Mouse (Mus musculus): Measurements from ENCODE around the gene Prph. TPM values are rescaled to one million over a fixed set of nuclear protein-coding genes. Genes with fewer than 3 reads are reported as not detected.
A peak's percentile ranks its signal among the peaks of the same experiment; 100 is the strongest.

The Prph gene
- polyA plus RNA-seq, 1 experiment from 2014 or later, result 0.76 TPM

- POLR2A ChIA-PET, result interaction anchor here (0.5 to 6.5 kb wide), 6 partner anchors 9 to 201 kb away, joined by 3 to 46 read pairs (median 3); partner anchors contain the start of genes Gm49450 and Tuba1a
- in situ Hi-C loops (cut with MboI; ENCODE audit: low pct_unique_long_range_greater_than_20kb), result no loop called here
- no peaks in the 10 kb centered on the region for H3K27me3 ChIP-seq
- CTCF ChIA-PET, result interaction anchor here (0.8 to 4.1 kb wide), 6 partner anchors 9 to 68 kb away, joined by 3 to 27 read pairs (median 3); no protein-coding TSS in a partner anchor
- no peak for DNase-seq (ENCODE audit: low read depth, low spot score)
- no peak for TF ChIP-seq CTCF (IDR thresholded peaks at IDR 0.05)
- no peak for ATAC-seq
These were observed 22.8 kb upstream of the Prph start for GRCm38 (mm10) chr15:99032041-99032725.

- ATAC-seq, result no peak
- ChIA-PET POLR2A (interaction anchor here (0.5 to 6.5 kb wide), 5 partner anchors 9 to 202 kb away, joined by 3 to 46 read pairs (median 3); partner anchors contain the start of genes Gm49450 and Tuba1a), CTCF (interaction anchor here (0.8 to 4.1 kb wide), 6 partner anchors 8 to 67 kb away, joined by 3 to 27 read pairs (median 3); no protein-coding TSS in a partner anchor)
- no peak for TF ChIP-seq CTCF (IDR thresholded peaks at IDR 0.05)
- no peaks in the 10 kb centered on the region for H3K27me3 ChIP-seq
- in situ Hi-C loops (cut with MboI; ENCODE audit: low pct_unique_long_range_greater_than_20kb), result no loop called here
- DNase-seq (ENCODE audit: low read depth, low spot score), result no peak
These were observed 22.2 kb upstream of the Prph start for GRCm38 (mm10) chr15:99032726-99033250.

GRCm38 (mm10) chr15:99033498-99034270, 21.3 kb upstream of the Prph start:
- DNase-seq (ENCODE audit: low read depth, low spot score), result peak; percentile 83
- in situ Hi-C loops (cut with MboI; ENCODE audit: low pct_unique_long_range_greater_than_20kb), result no loop called here
- ChIA-PET POLR2A (interaction anchor here (0.7 to 6.5 kb wide), 2 partner anchors 8 to 64 kb away, joined by 3 to 46 read pairs; no protein-coding TSS in a partner anchor), CTCF (interaction anchor here (1.9 kb wide), 1 partner anchor 8 kb away, joined by 8 read pairs; no protein-coding TSS in a partner anchor)
- no peaks in the 10 kb centered on the region for H3K27me3 ChIP-seq
- no peak for TF ChIP-seq CTCF (IDR thresholded peaks at IDR 0.05)
- ATAC-seq, result no peak

- CTCF ChIA-PET, result interaction anchor here (0.8 to 1.0 kb wide), 2 partner anchors 11 to 14 kb away, joined by 4 to 6 read pairs; no protein-coding TSS in a partner anchor
- ATAC-seq, result no peak
- POLR2A ChIA-PET, result no interaction called here
- in situ Hi-C loops (cut with MboI; ENCODE audit: low pct_unique_long_range_greater_than_20kb), result no loop called here
- no peaks in the 10 kb centered on the region for H3K27me3 ChIP-seq
- TF ChIP-seq CTCF (IDR thresholded peaks at IDR 0.05), result no peak
- DNase-seq (ENCODE audit: low read depth, low spot score), result no peak
These were observed 19.5 kb upstream of the Prph start for GRCm38 (mm10) chr15:99035431-99035830.

- CTCF ChIA-PET, result no interaction called here
- no peak for ATAC-seq
These were observed 18.6 kb upstream of the Prph start for GRCm38 (mm10) chr15:99036249-99036905.

GRCm38 (mm10) chr15:99038025-99038424, 16.9 kb upstream of the Prph start:
- ATAC-seq, result no peak
- no peaks in the 10 kb centered on the region for H3K27me3 ChIP-seq
- no peak for TF ChIP-seq CTCF (IDR thresholded peaks at IDR 0.05)
- in situ Hi-C loops (cut with MboI; ENCODE audit: low pct_unique_long_range_greater_than_20kb), result no loop called here
- ChIA-PET CTCF (no interaction called here), POLR2A (no interaction called here)
- DNase-seq (ENCODE audit: low read depth, low spot score), result no peak

More at GRCm38 (mm10) chr15:99036249-99036905, 18.6 kb upstream of the Prph start:
- TF ChIP-seq CTCF (IDR thresholded peaks at IDR 0.05), result no peak
- POLR2A ChIA-PET, result no interaction called here
- in situ Hi-C loops (cut with MboI; ENCODE audit: low pct_unique_long_range_greater_than_20kb), result no loop called here
- no peak for DNase-seq (ENCODE audit: low read depth, low spot score)
- H3K27me3 ChIP-seq, result no peaks in the 10 kb centered on the region

GRCm38 (mm10) chr15:99038797-99039196, 16.2 kb upstream of the Prph start:
- no peaks in the 10 kb centered on the region for H3K27me3 ChIP-seq
- no peak for ATAC-seq
- ChIA-PET POLR2A (no interaction called here), CTCF (interaction anchor here (0.5 kb wide), 1 partner anchor 200 kb away, joined by 3 read pairs; no protein-coding TSS in a partner anchor)
- no peak for TF ChIP-seq CTCF (IDR thresholded peaks at IDR 0.05)
- in situ Hi-C loops (cut with MboI; ENCODE audit: low pct_unique_long_range_greater_than_20kb), result no loop called here
- DNase-seq (ENCODE audit: low read depth, low spot score), result no peak

GRCm38 (mm10) chr15:99039306-99039705, 15.7 kb upstream of the Prph start:
- in situ Hi-C loops (cut with MboI; ENCODE audit: low pct_unique_long_range_greater_than_20kb), result no loop called here
- ChIA-PET POLR2A (interaction anchor here (3.9 kb wide), 1 partner anchor 9 kb away, joined by 46 read pairs; the partner anchor contains the start of gene Tuba1c), CTCF (interaction anchor here (0.7 to 3.3 kb wide), 3 partner anchors 8 to 22 kb away, joined by 3 to 37 read pairs (median 27); partner anchors contain the start of gene Tuba1c)
- TF ChIP-seq CTCF (IDR thresholded peaks at IDR 0.05), result no peak
- DNase-seq (ENCODE audit: low read depth, low spot score) (no peak), ATAC-seq (no peak)
- H3K27me3 ChIP-seq, result no peaks in the 10 kb centered on the region

GRCm38 (mm10) chr15:99039996-99040919, 14.7 kb upstream of the Prph start:
- DNase-seq (ENCODE audit: low read depth, low spot score) (no peak), ATAC-seq (no peak)
- H3K27me3 ChIP-seq, result no peaks in the 10 kb centered on the region
- ChIA-PET CTCF (interaction anchor here (0.7 to 3.3 kb wide), 8 partner anchors 9 to 83 kb away, joined by 3 to 37 read pairs (median 4); partner anchors contain the start of gene Tuba1c), POLR2A (interaction anchor here (0.7 to 3.9 kb wide), 3 partner anchors 10 to 53 kb away, joined by 3 to 46 read pairs (median 5); partner anchors contain the start of genes Troap and Tuba1c)
- TF ChIP-seq CTCF (IDR thresholded peaks at IDR 0.05), result peak; percentile 69
- in situ Hi-C loops (cut with MboI; ENCODE audit: low pct_unique_long_range_greater_than_20kb), result no loop called here

All from Patski (cell line).